Mouse (Mus musculus): ENCODE measurements around the gene Mipep. TPM values are rescaled to one million over a fixed set of nuclear protein-coding genes. Genes with fewer than 3 reads are reported as not detected.
A peak's percentile ranks its signal among the peaks of the same experiment; 100 is the strongest.

Mipep gene
- polyA plus RNA-seq, 1 experiment from 2014 or later, result 24.7 TPM

DNA sequence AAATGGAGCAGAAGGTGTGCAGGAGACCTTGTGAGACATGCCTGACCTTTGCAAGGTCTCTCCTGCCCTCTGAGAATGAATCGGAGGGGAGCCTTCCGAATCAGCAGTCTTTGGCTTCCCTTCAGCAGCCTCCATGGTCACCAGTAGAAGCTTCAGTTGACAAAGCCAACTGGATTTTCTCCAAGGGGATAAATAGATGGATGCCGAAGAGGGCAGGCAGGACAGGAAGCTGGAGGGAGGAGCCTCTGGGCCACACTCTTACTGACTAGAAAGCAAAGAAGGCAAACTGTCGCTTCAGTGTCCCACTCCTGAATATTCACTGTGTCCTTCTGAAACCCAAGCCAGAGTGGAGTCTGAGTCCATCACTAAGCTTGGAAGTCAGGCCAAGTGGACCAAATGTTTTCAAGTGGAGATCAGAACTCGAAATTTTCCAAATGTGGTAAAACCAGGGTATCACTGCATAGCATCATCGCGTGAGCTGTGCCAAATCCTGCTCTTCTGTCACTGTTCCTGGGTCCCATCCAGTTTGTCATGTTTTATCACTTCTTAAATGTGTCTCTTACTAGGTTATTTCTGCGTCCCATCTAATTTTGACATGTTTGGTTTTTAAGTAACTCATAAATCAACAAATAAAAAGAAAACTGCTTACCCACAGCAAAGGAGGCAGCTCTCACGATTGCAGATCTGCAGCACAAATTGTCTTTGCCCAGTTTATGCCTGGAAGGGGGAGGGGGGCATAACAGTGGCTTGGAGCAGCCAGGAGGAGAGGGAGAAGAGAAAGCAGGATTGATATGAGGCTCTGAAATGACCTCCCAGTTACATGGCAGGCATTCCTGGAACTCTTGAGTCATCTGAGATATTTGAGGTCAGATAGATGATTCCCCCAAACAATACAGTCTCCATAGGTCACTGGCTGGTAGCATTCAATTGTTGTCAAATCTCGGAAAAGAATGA is 122.3 kb downstream of the Mipep start:
- H3K9me3 ChIP-seq, result no peaks in the 10 kb centered on the region
- no peak overlapping the region for H3K27ac ChIP-seq
- no peak for DNase-seq (ENCODE audit: extremely low spot score, low spot score)
- 0 out of 2 replicates have a peak, but pooled peaks cover 7% of the 10 kb centered on the region for H3K27me3 ChIP-seq (ENCODE audit: poor library complexity, severe bottlenecking)
- peaks cover 23% of the 10 kb centered on the region for H3K36me3 ChIP-seq (replicated peaks)
- H3K4me1 ChIP-seq, result peaks cover under 1% of the 10 kb centered on the region; the same call in 1 of the 2 replicates
- 90% methylated on average over 10 of the region's 10 CpGs for WGBS
- H3K4me3 ChIP-seq, result no peak overlapping the region

DNA sequence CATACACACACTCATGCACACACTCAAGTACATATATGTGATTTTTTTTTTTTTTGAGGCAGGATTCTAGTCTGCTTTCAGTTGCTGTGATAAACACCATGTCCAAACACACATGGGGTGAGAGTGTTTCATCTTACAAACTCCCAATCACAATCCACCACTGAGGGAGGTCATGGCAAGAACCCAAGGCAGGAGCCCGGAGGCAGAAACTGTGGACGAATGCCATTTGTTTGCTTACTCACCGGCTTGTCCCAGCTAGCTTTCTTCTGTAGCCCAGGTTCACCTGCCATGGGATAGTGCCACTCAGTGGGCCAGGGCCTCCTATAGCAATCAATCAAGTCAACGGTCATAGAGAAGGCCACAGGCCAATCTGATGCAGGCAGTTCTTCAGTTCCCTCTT is 125.0 kb downstream of the Mipep start:
- DNase-seq (ENCODE audit: extremely low spot score, low spot score), result no peak
- WGBS, result 94% methylated on average over 4 of the region's 4 CpGs

DNA sequence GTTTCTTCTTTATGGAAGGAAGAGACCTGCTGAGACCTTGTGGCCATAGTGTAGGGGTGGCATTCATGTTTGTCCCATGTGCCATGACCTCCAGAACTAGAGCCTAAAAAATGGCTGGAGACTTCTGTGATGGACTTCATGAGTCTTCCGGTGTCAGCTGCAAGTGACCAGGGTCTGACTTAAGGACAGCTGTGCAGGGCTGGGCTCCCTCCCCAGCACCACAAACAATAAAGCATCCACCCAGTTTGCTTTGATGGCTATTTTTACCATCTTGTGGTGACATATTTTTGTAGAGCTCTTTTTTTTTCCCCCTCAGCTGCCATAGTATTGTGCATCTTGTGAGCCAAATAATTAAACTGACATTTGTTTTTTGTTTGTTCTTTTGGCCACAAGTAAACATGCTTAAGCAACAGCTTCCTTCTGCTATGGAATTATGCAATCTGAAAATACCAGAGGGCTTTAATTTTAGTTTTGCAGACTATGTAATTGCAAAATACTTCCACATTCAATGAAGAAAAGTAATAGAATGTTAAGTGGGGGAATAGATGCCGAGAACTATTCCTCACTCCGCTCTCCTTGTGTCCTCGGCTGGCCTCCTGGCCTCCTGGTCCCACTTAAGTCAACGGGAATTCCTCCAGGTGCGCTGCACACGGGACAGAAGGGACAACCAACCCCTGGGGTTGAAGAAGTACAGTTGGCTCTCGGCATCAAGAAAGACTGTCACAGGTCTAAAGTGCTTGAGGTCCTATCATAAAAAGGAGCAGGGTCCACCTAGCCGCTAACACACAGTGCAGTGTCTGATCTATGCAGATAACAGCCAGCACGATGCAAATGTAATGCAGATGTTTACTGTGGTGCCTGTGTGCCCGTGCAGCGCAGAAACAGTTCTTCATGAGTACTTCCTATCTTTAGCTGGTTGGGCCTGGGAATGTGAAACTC is 126.4 kb downstream of the Mipep start:
- Histone ChIP-seq H3K36me3 (replicated peaks) (peaks cover 6% of the 10 kb centered on the region; the same call in 1 of the 2 replicates), H3K4me3 (no peak overlapping the region), H3K4me1 (peaks cover 33% of the 10 kb centered on the region), H3K27me3 (ENCODE audit: poor library complexity, severe bottlenecking) (0 out of 2 replicates have a peak, but pooled peaks cover 8% of the 10 kb centered on the region), H3K9me3 (no peaks in the 10 kb centered on the region), H3K27ac (no peak overlapping the region)
- WGBS, result 94% methylated on average over 12 of the region's 12 CpGs
- no peak for DNase-seq (ENCODE audit: extremely low spot score, low spot score)

More for the DNA sequence above, 125.0 kb downstream of the Mipep start:
- H3K4me3 ChIP-seq, result no peak overlapping the region
- no peaks in the 10 kb centered on the region for H3K9me3 ChIP-seq
- 0 out of 2 replicates have a peak, but pooled peaks cover 8% of the 10 kb centered on the region for H3K27me3 ChIP-seq (ENCODE audit: poor library complexity, severe bottlenecking)
- H3K27ac ChIP-seq, result no peak overlapping the region
- peaks cover 27% of the 10 kb centered on the region for H3K4me1 ChIP-seq
- H3K36me3 ChIP-seq (replicated peaks), result peaks cover 15% of the 10 kb centered on the region

DNA sequence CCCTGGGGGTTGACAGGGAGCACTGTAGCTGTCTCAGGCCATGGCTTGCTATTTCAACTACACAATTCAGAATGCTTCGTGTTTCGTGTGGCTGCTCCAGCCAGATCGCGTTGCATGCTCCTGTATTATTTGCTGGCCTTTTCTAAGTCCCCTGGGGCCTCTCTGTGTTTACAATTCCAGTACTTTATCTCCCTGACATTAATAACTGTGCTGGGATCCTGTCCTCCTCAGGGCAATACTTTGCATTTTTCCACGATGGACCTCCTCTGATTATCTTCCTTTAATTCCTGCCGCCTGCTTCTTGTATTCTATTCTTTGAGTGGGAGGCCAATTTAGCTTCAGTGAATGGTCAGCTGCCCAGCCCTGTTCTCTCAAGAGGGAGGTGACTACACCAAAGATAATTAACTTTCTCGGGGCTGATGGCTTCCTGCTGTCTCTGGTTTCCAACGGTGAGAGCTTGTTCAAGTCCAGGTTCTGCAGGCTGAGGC is 128.7 kb downstream of the Mipep start:
- Histone ChIP-seq H3K4me1 (peaks cover 49% of the 10 kb centered on the region), H3K27me3 (ENCODE audit: poor library complexity, severe bottlenecking) (0 out of 2 replicates have a peak, but pooled peaks cover 8% of the 10 kb centered on the region), H3K4me3 (no peak overlapping the region), H3K9me3 (no peaks in the 10 kb centered on the region), H3K36me3 (replicated peaks) (peaks cover 3% of the 10 kb centered on the region; the same call in 1 of the 2 replicates), H3K27ac (peak overlapping the region; percentile 66)
- 17% methylated on average over 8 of the region's 8 CpGs for WGBS
- no peak for DNase-seq (ENCODE audit: extremely low spot score, low spot score)

DNA sequence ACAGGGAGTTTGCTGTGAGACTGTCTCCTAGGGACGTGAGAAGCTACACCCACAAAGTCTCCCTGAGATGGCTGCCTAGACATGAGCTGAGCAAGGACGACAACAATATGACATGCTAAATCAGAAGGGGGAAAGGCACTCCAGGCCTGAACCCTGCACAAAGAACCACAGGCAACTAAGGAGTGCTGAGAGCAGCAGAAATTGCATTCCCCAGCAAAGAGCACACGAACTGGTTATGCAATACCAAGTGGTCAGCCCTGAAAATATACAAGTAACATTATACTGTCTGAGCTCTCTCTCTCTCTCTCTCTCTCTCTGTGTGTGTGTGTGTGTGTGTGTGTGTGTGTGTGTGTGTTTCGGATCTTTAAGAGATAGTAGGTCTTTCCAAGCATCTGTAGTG is 132.3 kb downstream of the Mipep start:
- Histone ChIP-seq H3K4me1 (peaks cover 50% of the 10 kb centered on the region), H3K9me3 (no peaks in the 10 kb centered on the region), H3K27ac (peak overlapping the region; percentile 63; the same call in 1 of the 2 replicates), H3K4me3 (no peak overlapping the region), H3K36me3 (replicated peaks) (no peaks in the 10 kb centered on the region), H3K27me3 (ENCODE audit: poor library complexity, severe bottlenecking) (0 out of 2 replicates have a peak, but pooled peaks cover 2% of the 10 kb centered on the region)
- 69% methylated on average over 4 of the region's 4 CpGs for WGBS
- DNase-seq (ENCODE audit: extremely low spot score, low spot score), result no peak

DNA sequence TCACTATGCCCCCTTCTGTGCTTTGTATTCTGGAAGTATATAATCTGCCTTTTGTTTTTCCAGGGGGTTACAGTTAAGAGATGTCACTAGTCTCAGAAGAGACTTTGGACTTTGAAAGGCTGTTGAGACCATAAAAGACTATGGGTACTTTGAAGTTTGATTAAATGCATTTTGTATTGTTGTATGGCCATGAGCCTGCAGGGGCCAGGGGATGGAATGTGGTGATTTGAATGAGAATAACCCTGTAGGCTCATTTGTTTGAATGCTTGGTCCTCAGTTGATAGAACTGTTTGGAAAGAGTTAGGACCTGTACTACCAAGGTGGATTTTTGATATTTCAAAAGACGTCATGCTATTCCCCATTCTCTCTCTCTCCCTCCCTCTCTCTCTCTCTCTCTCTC is 141.6 kb downstream of the Mipep start:
- WGBS, result 53% methylated on average over 1 of the region's 1 CpGs
- Histone ChIP-seq H3K27ac (0 out of 2 replicates have a peak overlapping the region, but pooled peaks have one; percentile 41), H3K9me3 (peaks cover 4% of the 10 kb centered on the region; the same call in 1 of the 2 replicates), H3K27me3 (ENCODE audit: poor library complexity, severe bottlenecking) (no peaks in the 10 kb centered on the region), H3K36me3 (replicated peaks) (no peaks in the 10 kb centered on the region), H3K4me3 (no peak overlapping the region), H3K4me1 (peaks cover 25% of the 10 kb centered on the region)
- no peak for DNase-seq (ENCODE audit: extremely low spot score, low spot score)

DNA sequence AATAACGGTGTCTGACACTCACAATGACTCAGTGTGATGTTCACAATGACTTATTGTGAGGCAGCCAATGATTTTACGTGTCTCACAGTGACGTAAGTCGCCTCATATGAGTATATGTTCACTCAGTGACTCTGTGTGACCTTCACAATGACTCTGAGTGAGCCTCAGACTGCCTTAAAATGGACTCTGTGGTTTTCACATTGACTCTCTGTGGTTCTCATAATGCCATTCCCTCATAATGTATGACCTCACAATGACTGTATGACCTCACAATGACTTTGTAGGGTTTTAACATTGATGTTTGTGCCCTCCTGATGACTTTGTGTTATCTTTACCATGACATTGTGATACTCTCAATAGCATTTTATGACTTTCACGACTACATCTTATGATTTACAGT is 151.3 kb downstream of the Mipep start:
- no peak for DNase-seq (ENCODE audit: extremely low spot score, low spot score)
- 84% methylated on average over 5 of the region's 5 CpGs for WGBS
- Histone ChIP-seq H3K36me3 (replicated peaks) (no peaks in the 10 kb centered on the region), H3K4me1 (no peaks in the 10 kb centered on the region), H3K9me3 (no peaks in the 10 kb centered on the region), H3K4me3 (no peak overlapping the region), H3K27me3 (ENCODE audit: poor library complexity, severe bottlenecking) (no peaks in the 10 kb centered on the region), H3K27ac (no peak overlapping the region)

DNA sequence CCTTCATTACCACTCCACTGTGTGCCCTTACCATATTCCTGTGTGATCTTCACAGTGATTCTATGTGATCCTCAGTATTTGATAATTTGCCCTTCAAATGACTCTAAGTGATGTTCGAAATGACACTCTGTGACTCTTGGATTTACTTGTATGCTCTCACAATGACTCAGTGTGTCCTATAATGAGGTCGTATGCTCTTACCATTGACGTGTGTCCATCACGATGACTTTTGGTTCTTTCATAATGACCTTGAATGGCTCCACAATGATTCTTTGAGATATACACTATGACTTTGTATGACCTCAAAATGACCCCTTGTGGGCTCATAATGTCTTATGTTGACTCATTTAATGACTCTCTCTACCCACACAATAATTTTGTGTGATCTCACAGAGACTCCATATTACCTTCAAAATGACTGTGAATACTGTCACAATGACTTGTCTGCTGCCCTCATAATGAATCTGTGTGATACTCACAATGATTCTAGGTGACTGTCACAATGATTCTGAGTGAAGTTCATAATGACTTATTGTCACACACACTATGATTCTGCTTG is 153.2 kb downstream of the Mipep start:
- DNase-seq (ENCODE audit: extremely low spot score, low spot score), result no peak
- no peak overlapping the region for H3K4me3 ChIP-seq
- H3K27ac ChIP-seq, result no peak overlapping the region
- no peaks in the 10 kb centered on the region for H3K9me3 ChIP-seq
- no peaks in the 10 kb centered on the region for H3K4me1 ChIP-seq
- no peaks in the 10 kb centered on the region for H3K27me3 ChIP-seq (ENCODE audit: poor library complexity, severe bottlenecking)
- H3K36me3 ChIP-seq (replicated peaks), result no peaks in the 10 kb centered on the region
- 92% methylated on average over 4 of the region's 4 CpGs for WGBS

Other genes with a start within 250 kb of the Mipep start
- 97.0 and 102 TPM in 2 replicates for gene Spata13, start 150.6 kb upstream of the Mipep start, polyA plus RNA-seq (2016; fragmentation: Nextera tagmentation; extraction: Ambion mirVana)
- 0.07 and 0.10 TPM in 2 replicates for gene C1qtnf9, start 16.4 kb upstream of the Mipep start, polyA plus RNA-seq (2016; fragmentation: Nextera tagmentation; extraction: Ambion mirVana)